Mouse (Mus musculus) testis, adult 2 months (tissue): ENCODE data around the gene Aldh1b1. TPM values are rescaled to one million over a fixed set of nuclear protein-coding genes. Genes with fewer than 3 reads are reported as not detected.

Source experiments
- H3K27ac ChIP-seq: fragments of 200-500 bp; 2 replicates; pipeline ENCODE4 v1.5.1; 2012; ENCODE audit warnings: low read depth, low read length; ENCODE audit not compliant: control insufficient read depth, insufficient read depth
- H3K27me3 ChIP-seq: fragments of 200-500 bp; 2 replicates; pipeline ENCODE4 v1.6.1; 2012; ENCODE audit warnings: mild to moderate bottlenecking, low read length, moderate library complexity; ENCODE audit not compliant: control insufficient read depth, insufficient read depth
- H3K36me3 ChIP-seq: fragments of 200-500 bp; 2 replicates; pipeline ENCODE4 v1.6.1; 2012; ENCODE audit warnings: mild to moderate bottlenecking, low read length; ENCODE audit not compliant: control insufficient read depth, insufficient read depth
- H3K4me1 ChIP-seq: fragments of 200-500 bp; 2 replicates; pipeline ENCODE4 v1.6.1; 2012; ENCODE audit warnings: low read length; ENCODE audit not compliant: control insufficient read depth, insufficient read depth
- H3K4me3 ChIP-seq: fragments of 200-500 bp; 2 replicates; pipeline ENCODE4 v1.5.1; 2012; ENCODE audit warnings: low read depth, mild to moderate bottlenecking, low read length, moderate library complexity, mixed read lengths; ENCODE audit not compliant: control insufficient read depth
- CTCF ChIP-seq: fragments of 200-500 bp; IDR thresholded peaks from 2 replicates; pipeline ENCODE4 v1.5.1; 2012; ENCODE audit warnings: low read depth, mild to moderate bottlenecking, inconsistent platforms, low read length, moderate library complexity; ENCODE audit not compliant: control insufficient read depth, insufficient read depth, insufficient replicate concordance
- POLR2A ChIP-seq: fragments of 200-500 bp; IDR thresholded peaks from 2 replicates; pipeline ENCODE4 v1.6.1; 2012; ENCODE audit warnings: low read depth, mild to moderate bottlenecking, inconsistent platforms, low read length, moderate library complexity; ENCODE audit not compliant: control insufficient read depth
- polyA plus RNA-seq: library from polyadenylated mRNA; depleted of rRNA; stranded (reverse); fragments of >200 nt; gene quantifications from 2 replicates; pipeline ENCODE4 v1.2.3, GENCODE M21; 2012

The Aldh1b1 gene
- polyA plus RNA-seq, 1 experiment, result 9.8 TPM

DNA sequence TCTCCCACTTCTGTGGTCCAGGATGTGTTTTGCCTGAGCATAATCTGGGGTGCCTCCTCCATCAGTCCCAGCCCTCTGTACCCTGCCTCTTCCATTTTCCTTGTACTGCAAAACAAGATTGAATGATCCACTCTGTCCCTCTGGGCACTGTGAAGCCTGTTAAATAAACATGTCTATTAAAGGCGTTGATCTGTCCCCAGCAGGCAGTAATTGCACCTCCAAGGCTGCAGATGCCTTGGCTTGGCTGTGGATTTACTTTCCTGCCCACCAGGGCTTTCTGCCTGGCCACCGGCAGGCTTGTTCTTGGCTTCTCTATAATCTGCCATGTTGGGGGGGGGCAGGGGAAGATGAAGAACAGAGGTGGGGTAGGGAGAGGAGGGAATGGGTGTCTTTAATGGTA is 12.9 kb upstream of the Aldh1b1 start:
- Histone ChIP-seq H3K27ac (no peak overlapping the region), H3K27me3 (no peaks in the 10 kb centered on the region), H3K4me3 (no peak overlapping the region), H3K36me3 (no peaks in the 10 kb centered on the region), H3K4me1 (no peaks in the 10 kb centered on the region; the same call in 1 of the 2 replicates)
- no peak for TF ChIP-seq POLR2A
- no peak for TF ChIP-seq CTCF

DNA sequence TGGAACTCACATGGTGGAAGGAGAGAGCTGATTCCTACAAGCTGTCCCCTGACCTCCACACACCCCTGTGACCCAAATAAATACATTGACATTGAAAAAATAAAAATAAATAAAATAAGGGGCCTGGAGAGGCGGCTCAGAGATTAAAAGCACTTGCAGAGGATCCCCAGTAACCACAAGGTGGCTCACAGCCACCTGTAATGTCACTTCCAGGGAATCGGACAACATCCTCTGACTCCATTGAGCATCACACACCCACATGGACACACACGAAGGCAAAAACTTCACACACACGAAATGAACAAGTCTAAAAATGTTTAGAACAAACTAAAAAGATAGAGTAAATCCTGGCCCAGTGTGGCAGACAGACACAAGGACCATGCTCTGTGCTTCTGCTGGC is 12.1 kb upstream of the Aldh1b1 start:
- Histone ChIP-seq H3K4me3 (no peak overlapping the region), H3K4me1 (no peaks in the 10 kb centered on the region; the same call in 1 of the 2 replicates), H3K27ac (no peak overlapping the region), H3K36me3 (no peaks in the 10 kb centered on the region), H3K27me3 (no peaks in the 10 kb centered on the region)
- TF ChIP-seq CTCF, result no peak
- TF ChIP-seq POLR2A, result no peak

DNA sequence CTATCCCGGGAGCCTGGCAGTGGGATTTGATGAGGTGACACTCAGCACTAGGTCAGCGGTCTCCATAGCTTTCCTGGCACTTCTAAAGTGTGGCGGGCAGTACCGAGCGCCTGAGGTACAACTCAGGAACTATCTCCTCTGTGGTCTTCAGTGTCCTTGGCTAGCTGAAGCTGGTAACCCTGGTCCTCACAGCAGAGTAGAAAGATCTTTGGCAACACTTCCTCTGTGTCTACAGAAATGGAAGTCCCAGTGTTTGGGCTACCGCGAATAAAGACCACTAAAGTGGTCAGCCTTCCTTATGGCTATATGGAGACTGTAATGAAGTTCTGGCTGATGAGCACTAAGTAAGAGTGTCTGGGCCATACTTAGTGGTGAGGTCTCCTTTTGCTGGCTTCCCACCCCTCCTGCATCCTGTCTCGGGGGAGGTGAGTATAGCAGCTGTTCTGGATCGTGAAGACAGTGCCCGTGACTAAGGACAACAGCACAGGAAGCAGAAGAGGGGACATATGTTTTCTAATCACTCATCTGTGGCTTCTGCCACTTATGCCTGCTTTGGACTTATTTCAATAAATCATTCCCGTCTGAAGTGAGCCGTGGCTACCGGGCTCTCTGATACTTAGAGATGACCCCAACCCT is 10.3 kb upstream of the Aldh1b1 start:
- no peak for TF ChIP-seq POLR2A
- no peak for TF ChIP-seq CTCF
- no peaks in the 10 kb centered on the region; the same call in 1 of the 2 replicates for H3K4me1 ChIP-seq
- H3K27ac ChIP-seq, result no peak overlapping the region
- no peaks in the 10 kb centered on the region for H3K27me3 ChIP-seq
- H3K4me3 ChIP-seq, result no peak overlapping the region
- H3K36me3 ChIP-seq, result no peaks in the 10 kb centered on the region

DNA sequence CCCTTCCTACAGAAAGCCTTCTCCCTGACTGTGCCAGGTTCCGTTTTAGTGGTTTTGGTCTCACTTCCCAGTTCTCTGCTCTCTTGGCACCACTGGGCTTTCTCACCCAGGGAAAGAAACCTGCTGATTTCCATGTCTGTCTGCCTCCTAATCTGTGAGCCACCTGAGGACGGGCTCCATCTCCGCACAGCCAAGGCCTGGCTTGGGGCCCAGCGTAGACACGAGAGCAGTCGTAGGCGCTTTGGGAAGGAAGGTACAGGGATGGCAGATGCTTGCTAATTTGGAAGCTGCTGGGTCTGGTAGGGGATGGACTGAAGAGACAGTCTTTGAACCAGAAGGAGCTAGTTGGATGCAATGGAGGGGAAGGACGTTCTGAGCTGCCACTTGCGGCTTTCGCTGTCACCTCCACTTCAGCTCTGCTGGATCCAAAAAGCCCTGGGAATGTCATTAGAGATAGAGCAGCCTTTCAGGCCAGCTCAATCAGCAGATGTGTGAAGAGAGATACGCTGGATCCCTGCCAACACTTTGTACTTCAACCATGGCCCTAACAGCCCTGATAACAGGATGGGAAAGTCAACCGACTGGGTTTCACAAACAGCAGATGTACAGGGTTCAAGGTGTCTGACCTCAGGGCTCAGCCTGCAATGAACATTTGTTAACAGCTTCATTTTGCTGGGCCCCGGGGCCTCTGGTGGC is 9.4 kb upstream of the Aldh1b1 start:
- H3K4me1 ChIP-seq, result no peaks in the 10 kb centered on the region; the same call in 1 of the 2 replicates
- no peak overlapping the region; the same call in 1 of the 2 replicates for H3K4me3 ChIP-seq
- TF ChIP-seq CTCF (no peak), POLR2A (no peak)
- no peaks in the 10 kb centered on the region for H3K27me3 ChIP-seq
- no peaks in the 10 kb centered on the region for H3K36me3 ChIP-seq
- H3K27ac ChIP-seq, result no peak overlapping the region

DNA sequence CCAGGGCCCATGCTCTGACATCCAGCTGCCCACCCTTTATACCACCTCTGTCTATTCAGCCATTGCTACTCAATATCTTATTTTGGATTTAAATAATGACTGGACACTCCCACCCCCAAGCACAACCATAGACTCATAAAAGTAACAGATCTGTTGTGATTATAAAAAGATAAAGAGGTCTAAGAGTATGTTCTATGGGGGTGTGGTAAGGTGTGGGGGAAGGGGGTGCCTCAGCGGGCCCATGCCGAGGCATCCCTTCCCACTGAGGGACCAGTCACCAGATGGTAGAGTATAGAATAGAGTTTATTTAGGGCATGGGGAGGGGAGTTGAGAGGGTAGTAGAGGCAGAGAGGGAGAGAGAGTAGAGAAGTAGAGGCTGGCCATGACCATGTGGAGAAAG is 8.8 kb upstream of the Aldh1b1 start:
- no peaks in the 10 kb centered on the region for H3K36me3 ChIP-seq
- no peak for TF ChIP-seq CTCF
- no peak for TF ChIP-seq POLR2A
- no peak overlapping the region for H3K4me3 ChIP-seq
- no peak overlapping the region for H3K27ac ChIP-seq
- no peaks in the 10 kb centered on the region for H3K27me3 ChIP-seq
- no peaks in the 10 kb centered on the region; the same call in 1 of the 2 replicates for H3K4me1 ChIP-seq

DNA sequence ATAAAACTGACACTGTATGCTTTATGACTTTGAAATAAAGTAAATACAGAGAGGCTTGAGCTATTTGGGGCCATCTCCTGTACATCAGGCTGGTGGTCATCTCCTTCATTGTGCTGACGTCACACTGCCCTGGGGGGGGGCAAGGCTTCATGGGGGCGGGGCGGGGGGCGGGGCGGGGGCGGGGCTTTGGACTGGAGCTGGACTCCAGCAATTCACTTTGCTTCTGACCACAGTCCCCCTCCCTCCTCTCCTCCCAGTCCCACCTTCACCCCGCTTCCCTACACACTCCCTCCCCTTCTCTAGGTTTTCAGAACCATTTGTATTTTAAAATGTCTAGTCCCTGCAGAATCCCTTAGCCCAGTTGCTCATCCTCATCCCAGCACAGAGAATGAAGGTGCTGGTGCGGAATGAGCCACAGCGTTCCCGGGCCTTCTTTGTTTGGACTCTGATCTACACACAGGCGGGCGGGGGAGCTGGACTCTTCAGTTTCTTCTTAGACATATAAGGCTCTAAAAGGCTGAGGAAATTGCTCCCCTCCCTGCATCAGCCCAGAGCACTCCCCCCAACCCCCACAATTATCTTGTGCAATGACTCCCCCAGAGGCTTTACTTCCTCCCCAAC is 3.5 kb upstream of the Aldh1b1 start:
- Histone ChIP-seq H3K36me3 (no peaks in the 10 kb centered on the region), H3K27ac (peak overlapping the region; percentile 38; the same call in 1 of the 2 replicates), H3K27me3 (no peaks in the 10 kb centered on the region), H3K4me3 (peak overlapping the region; percentile 49), H3K4me1 (peaks cover 8% of the 10 kb centered on the region)
- TF ChIP-seq CTCF, result no peak
- TF ChIP-seq POLR2A, result peak; percentile 55

DNA sequence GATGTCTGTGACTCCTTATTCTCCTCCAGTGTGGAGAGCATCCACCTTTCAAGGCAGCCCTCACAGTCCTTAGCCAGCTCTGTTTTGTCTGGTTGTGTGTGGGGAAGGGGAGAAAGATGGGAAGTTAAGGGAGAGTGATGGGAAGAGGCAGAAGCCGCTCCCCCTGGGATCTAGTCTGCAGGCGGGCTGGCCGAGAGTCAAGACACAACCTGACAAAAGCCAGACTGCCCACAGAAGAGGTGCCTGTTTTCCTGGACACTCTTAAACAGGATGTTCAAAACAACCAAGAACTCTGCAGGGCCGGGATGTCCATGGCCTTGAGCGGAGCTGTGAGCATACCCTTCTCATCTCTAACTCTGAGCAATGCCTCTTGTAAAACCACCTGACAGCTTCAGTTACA is 2.1 kb upstream of the Aldh1b1 start:
- TF ChIP-seq POLR2A, result no peak
- no peak for TF ChIP-seq CTCF
- no peaks in the 10 kb centered on the region for H3K36me3 ChIP-seq
- H3K27me3 ChIP-seq, result no peaks in the 10 kb centered on the region
- H3K4me1 ChIP-seq, result peaks cover 8% of the 10 kb centered on the region
- no peak overlapping the region for H3K4me3 ChIP-seq
- peak overlapping the region; percentile 41 for H3K27ac ChIP-seq
